Mouse (Mus musculus) kidney, adult 9 months (tissue): ENCODE results near the gene Tbx19.
A peak's percentile ranks its signal among the peaks of the same experiment; 100 is the strongest.

Experiments
- DNase-seq: peaks from one replicate; pipeline ENCODE4 v3.0.0; 2022

The Tbx19 gene

DNA sequence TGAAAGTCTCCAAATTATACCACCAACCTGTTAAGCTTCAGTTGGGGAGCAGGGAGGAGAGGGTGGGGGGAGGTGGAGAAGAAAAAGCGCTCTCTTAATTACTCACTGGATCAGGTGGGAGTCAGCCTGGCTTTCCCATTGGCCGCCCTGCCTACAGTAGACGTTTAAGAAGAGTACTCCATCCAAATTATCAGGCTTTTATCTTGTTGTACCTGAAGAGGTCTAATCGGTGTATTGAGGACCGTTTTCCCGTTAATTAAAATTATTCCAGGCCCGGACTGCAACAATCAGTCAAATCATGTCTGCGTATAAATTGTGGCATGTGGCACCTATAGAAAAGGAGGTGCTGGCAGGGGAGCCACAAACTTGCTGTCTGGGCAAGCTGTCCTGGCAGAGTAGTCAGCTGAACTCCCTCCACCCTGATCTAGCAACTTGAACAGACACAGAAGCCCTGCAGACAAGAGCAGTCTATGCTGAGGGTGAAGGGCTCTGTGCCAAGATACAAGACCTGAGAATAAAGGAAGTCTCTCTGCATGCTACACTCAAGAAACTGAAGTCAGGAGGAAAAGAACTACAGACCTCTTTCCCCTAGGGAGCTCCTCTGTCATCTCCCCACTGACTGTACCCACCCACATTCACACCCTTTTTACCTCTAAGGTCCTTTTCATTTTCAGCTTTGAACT is at the start of gene Tbx19:
TSS of gene Tbx19 (minus strand) at position 51 of the 683 bp plus-strand sequence.
- no peak for DNase-seq

DNA sequence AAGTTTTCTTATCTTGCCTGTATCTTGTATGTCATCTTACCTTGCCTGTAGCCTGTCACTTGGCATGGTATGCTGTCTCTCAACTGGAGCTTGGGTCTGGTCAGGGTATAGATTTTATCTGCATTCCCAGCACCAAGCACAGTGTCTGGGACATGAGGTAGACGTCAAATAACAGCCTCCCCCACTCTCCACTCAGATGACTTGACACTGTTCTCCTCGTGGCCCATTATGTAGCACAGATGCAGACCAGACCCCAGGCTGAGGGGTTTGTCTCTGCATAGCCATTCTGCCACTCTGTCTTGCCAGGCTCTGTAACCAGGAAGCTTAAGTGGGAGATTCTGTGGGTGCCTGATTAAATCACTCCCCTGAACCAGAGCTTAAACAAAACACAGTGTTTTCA is 45.0 kb upstream of the Tbx19 start:
- DNase-seq = no peak

DNA sequence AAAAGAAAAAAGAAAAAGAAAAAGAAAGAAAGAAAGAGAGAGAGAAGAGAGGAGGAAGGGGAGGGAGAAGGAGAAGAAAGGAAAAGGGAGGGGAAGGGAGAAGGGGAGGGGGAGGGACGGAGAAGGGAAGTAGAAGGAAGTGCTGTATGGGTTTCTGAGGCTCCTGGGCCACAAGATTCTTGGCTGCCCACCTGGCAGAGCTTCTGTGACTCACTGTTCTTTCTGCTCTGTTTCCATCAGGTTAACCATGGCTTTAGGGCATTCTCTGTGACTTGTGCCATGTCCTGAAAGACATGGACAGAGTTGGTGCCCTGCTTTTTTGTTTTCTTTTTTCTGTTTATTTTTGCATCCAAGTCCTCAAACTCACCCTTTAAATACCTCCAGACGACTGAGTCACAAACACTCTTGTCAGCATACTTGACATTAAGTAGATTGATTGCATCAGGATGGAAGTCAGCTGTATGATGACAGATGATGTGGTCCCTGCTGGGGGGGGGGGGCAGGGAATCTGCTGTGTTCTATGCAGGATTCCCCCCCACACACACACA is 43.0 kb upstream of the Tbx19 start:
- no peak for DNase-seq

DNA sequence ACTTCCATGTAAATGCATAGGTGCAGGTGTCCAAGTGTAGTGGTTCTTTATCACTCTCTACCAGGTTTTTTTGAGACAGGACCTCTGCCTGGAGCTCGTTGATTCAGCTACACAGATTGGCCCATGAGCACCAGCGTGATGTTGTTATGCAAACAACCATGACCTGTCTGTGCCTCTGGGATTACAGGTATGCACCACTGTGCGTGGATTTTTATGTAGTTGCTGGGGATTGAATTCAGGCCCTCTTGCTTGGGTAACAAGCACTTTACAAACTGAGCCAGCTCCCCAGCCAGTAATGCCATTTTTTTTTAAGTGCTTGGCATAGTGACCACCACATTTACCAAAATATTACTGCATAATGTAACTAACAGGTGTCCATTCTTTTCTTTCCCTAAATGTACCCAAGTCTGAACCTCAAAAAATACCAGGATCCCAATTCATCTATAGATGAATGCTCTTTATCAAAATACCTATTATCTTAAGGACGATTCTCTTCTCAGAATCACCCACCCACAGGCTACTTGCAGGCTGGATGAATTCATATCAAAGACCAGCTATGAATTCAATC is 41.0 kb upstream of the Tbx19 start:
- DNase-seq = no peak

- DNase-seq = no peak
Measured at GRCm38 (mm10) chr1:165200748-165201147, 40.2 kb upstream of the Tbx19 start.

DNA sequence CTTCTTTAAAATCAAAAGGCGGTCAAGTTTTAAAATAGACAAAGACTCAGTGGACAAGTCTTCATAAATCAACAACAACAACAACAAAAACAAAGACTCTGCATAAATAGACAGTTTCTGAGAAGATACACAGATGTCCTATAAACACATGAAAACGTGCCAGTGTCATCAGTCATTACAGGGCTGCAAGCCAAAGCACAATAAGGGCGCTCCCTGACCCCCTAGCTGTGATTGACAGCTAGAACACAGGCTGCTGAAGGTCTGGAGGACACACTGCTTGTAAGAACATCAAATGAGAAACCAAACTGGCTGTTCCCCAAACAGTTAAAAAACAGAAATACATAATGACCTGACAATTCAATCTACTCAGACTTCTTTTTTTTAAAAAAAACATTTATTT is 39.1 kb upstream of the Tbx19 start:
- peak; percentile 60 for DNase-seq

GRCm38 (mm10) chr1:165198951-165199350 is 38.4 kb upstream of the Tbx19 start:
- DNase-seq = peak; percentile 73

DNA sequence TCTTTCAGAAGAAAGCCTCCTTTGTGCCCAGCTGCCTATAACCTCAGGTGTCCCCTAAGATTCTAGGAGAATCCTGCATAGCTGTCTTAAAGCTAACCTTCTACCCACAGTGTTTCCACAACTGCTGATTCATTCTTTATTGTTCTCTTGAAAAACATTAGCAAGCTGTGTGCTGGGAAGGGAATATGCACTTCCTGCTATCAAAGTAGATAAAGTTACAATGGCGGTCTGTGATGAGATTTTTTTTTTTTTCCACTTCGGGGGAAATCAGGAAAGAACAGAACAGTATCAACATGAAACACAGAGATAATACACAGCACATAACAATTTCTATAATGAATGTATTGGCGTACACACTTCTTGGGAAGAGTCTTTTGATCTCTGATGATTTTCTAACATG is 37.3 kb upstream of the Tbx19 start:
- DNase-seq = no peak

DNA sequence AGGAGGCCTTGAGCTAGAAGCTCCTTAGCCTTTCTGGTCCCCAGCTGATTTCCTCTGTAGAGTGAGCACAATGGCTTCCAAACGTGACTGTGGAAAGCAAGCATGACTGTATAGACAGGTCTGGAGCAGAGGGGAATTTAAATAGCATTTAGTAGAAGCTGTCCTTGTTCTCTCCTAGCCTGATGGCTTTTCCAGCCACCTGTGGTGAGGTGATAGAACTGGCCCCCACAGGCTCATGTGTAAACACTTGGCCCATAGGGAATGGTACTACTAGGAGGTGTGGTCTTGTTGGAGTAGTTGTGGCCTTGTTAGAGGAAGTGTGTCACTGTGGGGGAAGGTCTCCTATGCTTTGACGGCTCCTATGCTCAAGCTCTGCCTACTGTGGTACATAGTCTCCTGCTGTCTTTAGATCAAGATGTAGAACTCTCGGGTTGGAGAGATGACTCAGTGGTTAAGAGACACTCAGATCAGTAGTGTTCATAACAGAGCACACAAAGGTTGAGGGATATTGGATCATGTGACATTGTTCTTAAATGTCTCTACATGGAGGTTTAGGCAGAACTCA is 34.9 kb upstream of the Tbx19 start:
- DNase-seq = no peak

DNA sequence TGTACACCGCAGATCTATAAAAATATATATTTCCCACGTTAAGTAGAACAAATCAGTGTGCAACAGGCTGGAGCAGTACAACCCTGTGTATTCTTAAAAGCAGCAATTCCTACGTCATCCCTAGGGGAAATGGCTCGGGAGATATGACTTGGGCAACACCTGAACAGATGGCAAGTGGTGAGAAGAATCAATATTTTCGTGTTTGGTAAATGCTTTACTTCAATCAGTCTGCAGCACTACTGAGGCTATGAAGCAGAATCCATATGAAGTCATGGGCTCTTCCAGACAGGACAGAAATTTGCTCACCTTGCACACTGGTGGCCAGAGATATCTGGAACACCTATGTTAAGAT is 34.1 kb upstream of the Tbx19 start:
- no peak for DNase-seq

DNA sequence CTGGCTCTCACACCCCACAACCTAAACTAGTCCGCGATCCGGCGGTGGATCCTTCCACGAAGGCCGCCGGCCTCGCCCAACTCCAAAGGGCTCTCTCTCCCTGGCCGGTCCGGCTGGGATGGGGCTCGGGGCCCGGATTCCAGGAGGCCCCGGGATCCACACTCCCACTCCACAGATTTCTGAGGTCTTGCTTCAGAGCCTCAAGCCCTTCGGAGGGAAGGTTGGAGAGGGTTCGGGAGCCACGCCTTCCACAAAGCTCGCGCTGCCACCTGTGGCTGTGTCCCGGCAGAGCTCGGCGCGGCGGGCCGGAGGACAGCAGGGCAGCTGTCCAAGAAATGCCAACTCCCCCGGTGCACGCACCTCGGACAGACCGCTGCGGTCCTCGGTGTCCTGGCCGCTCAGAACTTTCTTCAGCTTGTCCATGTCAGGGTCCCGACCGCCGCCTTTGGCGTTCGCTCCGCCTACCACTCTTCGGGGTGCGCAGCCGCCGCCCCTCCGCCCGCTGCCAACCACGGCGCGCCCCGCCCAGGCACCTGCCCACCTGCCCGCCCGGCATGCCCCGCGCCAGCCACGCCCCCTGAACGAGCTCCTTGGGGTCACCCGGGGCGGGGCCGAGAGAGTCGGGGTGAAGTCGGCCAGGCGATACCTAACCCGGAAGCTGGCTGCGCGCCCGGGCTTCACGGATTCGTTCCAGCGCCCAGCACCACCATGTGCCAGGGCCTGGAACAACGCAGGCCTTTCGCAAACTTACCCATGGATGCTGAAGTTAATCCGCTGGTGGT is 33.5 kb upstream of the Tbx19 start, which contains the start of gene Sft2d2:
TSS of gene Sft2d2 (minus strand) at position 559 of the 782 bp plus-strand sequence.
- DNase-seq = peak; percentile 97

DNA sequence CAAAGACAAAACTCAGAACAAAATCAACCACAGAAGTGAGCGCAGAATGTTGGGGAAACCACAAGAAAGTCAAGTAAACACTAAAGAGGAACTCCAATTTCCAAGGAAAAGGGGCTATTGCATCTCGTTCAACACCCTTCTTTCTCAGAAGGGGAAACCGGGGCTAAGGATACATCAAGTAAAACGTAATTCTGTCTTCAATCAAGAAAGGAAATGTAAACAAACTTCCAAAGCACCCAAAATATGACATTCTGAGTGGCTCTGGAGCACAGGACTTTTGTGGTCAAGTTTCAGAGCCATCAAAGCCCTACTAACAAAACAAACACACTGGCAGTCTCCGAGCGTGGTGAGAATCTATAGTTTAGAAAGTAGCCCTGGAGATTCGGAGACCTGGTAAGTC is 32.9 kb upstream of the Tbx19 start:
- no peak for DNase-seq

GRCm38 (mm10) chr1:165192714-165193264 is 32.2 kb upstream of the Tbx19 start:
- no peak for DNase-seq

DNA sequence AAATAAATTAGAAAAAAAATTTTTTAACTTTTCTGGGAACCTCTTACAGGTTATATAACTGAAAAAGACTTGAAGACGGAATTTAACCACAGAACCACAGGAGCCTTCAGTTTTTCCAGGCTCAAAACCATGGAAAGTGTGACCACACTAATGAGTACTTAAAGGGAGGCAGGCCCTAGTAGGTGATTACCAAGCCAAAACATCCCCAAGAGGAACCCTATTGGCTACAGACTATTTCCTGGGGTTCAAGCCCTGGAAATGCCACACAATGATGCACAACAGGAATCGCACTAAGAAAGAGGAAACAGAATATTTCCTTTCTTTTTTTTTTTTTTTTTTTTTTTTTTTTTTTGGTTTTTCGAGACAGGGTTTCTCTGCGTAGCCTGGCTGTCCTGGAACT is 31.5 kb upstream of the Tbx19 start:
- DNase-seq = no peak

DNA sequence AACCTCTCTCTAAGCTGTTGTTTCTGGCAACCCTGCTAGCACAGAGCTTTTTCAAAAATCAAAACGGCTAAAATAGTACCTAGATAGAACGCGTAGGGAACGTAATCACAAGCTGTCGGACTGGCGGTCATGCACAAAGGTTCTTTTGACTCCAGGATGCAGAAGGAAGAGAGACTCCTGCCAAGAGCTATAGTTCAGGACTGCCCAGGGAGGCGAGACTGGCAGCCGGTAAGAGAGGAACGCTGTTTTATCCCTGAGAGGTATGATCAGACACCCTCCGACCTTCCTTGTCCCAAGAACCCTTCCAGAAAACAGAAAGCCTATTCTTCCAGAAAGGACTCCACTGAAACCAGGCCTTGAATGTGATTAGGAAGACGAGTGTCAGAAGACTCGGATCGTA is 31.0 kb upstream of the Tbx19 start:
- no peak for DNase-seq

- DNase-seq = no peak
Measured at GRCm38 (mm10) chr1:165190571-165191273, 30.1 kb upstream of the Tbx19 start.

- DNase-seq = no peak
Measured at GRCm38 (mm10) chr1:165190068-165190467, 29.5 kb upstream of the Tbx19 start.

DNA sequence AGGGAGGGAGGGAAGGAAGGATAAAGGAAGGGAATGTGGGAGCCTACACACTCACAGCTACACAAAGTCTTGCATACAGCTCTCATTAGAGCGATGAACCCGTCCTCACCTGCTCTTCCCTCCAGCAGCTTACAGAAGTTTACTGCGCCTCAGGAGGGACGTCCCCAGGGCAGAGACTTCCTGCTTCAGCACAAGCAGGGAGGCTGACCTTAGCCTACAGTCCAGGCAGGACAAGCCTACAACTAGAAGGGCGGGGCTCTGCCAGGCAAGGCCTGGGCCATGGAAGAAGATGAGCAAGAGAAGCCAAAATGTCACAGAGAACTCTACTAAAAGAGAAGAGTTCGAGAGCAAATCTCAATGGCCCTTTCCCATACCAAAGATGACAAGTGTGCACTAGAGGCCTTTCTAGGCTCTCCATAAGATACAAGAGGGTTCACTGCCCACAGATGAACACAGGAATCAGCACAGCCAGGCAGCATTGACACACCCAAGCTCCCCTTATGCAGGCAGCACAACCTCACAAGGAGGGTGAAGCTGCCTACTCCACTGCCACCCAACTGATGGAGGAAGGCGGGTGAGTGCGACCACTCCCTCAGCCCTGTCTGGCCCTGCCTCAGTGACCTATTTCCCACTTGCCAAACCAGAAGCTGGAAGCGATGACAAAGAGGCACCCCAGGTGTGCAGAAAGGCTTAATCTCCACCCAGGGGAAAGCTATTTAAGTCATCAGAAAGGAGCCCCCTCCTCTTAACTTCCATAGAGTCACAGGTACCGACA is 28.4 kb upstream of the Tbx19 start:
- DNase-seq = no peak

- DNase-seq = no peak
Measured at GRCm38 (mm10) chr1:165187357-165187756, 26.8 kb upstream of the Tbx19 start.

- no peak for DNase-seq
Measured at GRCm38 (mm10) chr1:165186491-165186890, 25.9 kb upstream of the Tbx19 start.

- peak; percentile 67 for DNase-seq
Measured at GRCm38 (mm10) chr1:165185116-165185515, 24.5 kb upstream of the Tbx19 start.

DNA sequence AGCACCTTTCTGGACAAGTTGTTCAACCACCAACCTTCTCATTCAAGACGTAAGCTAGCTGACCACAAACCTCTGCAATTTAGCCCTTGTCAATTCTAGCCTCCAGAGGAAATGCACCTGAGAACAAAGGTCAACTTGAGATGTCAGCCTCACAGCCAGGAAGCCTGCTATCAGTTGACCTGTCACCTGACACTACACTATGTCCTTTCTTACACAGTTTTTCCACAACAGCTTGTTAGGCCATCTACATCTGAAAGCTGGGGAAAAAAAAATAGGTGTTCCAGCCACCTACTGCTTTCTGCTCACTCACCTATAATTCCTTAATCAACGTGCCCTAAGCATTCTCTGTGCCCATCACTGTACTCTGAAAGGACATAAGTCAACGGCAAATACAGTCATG is 23.6 kb upstream of the Tbx19 start:
- no peak for DNase-seq
